Mouse (Mus musculus) frontal cortex, postnatal 25 days (tissue): ENCODE results near the gene Ssbp3.
A peak's percentile ranks its signal among the peaks of the same experiment; 100 is the strongest.

Experiments
- DNase-seq, 2 experiments: peaks; one replicate each; pipeline ENCODE4 v3.0.0; 2022; ENCODE audit warnings: low spot score in 2 of 2

Ssbp3 gene

DNA sequence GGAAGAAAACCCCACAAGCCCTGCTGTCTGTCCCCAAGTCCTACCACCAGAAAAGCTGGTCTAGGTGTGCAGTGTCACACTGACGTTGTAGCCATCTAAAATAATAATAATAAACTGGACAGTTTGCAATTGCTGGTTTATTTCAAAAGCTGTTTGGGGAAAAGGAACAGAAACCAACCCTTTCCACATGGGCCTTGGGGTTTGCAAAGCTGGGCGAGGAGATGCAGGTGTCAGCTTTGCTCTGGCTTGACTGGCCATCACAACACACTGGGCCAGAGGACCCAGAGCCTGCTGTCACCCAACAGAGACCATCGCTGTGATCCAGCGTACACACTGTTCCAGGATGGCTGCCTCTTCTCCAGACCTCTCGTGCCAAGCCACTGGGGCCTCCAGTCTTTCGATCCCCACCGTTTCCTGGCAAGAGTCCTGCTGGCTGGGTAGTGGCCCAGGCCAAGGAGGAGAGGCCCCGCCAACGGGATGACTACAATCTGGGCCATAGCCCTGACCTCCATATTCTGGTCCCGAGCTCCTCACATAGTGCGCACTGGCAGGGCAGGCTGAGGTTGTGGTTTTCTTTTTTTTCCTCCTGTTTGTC lies 138.2 kb downstream of the Ssbp3 start:
- DNase-seq = no peak

DNA sequence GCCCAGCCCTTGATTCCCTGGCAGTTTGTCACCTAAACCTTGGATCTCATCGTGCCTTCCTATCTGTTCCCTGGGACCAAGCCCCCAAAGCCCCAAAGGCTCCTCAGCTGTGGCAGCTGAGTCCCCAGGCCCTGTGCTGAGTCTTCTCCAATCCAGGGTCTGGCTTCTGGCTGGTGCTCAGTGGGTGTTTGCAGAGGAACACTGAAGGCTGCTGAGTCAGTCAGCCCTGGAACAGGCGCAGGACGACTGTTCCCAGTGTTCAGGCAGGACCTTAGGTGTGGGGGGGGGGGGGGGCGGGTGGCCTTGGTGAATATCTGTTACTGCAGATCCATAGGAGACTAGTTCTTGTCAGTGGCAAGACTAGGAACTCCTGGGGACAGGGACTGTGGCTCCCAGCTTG lies 141.4 kb downstream of the Ssbp3 start:
- DNase-seq = no peak

- DNase-seq = no peak
Observed at GRCm38 (mm10) chr4:107052962-107053553, 142.6 kb downstream of the Ssbp3 start.

DNA sequence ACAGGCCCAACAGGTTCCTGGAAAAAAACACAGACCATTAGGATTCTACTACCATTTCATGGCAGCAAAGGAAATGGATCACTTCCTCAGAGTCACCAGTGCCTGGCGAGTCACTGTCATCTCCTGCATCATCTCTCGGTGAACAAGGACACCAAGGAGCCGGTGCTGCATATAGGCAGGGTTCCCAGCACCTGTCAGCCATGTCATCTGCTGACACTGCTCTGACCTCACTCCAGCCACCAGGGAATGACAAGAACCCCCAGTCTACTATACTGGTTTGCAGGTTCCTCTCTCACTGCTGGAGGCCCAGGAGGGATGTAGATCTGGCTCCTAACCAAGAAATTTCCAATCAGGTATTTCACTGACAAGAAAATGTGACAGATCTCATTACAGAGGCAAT lies 145.6 kb downstream of the Ssbp3 start:
- no peak for DNase-seq

GRCm38 (mm10) chr4:107058346-107058745 lies 147.8 kb downstream of the Ssbp3 start:
- no peak for DNase-seq

DNA sequence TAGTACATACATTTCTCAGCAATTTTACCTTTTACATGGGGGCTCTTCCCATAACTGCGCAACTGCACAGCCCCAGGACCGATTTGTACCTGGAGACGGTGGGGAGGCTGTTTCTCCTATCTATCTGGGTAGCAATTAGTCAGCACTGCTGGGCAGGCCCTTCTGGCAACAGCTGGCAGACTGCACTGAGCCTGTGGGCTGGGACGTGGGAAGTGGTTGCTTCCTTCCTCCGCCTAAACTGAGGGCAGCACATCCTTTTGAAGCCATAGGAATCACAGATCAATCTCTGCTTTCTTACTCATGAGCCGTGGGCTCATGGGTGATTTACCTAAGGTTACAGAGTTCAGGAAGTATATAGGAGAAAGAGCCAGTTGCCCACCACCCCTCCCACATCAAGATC lies 148.3 kb downstream of the Ssbp3 start:
- no peak for DNase-seq

GRCm38 (mm10) chr4:107061560-107061959 lies 151.1 kb downstream of the Ssbp3 start:
- DNase-seq = no peak

DNA sequence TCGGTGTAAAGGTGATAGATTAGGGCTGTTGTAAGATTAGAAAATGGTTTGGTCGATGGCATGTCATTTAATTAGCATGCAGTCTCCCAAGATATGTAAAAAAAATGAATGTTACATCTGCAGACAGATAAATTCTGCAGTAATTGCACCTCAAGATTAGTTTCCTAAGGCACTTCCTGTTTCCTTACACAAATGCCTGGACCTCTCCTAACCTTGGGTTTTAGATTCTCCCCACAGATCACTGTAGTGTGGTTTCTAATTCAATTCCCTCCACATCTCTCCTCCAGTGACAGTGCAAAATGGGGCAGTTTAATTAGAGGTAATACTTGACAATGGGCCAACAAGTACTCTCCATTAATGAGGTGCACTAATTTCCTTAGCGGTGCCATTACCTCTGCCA lies 152.7 kb downstream of the Ssbp3 start:
- DNase-seq = no peak

- no peak for DNase-seq
Observed at GRCm38 (mm10) chr4:107064394-107065098, 154.0 kb downstream of the Ssbp3 start.

GRCm38 (mm10) chr4:107066252-107067124 lies 156.0 kb downstream of the Ssbp3 start, which contains the start of the genes Mrpl37 and Cyb5rl:
Gene Mrpl37 (minus strand): TSS chr4:107066868.
Gene Cyb5rl (plus strand): TSS chr4:107066988.
- peak; percentile 93 to 95 for DNase-seq

DNA sequence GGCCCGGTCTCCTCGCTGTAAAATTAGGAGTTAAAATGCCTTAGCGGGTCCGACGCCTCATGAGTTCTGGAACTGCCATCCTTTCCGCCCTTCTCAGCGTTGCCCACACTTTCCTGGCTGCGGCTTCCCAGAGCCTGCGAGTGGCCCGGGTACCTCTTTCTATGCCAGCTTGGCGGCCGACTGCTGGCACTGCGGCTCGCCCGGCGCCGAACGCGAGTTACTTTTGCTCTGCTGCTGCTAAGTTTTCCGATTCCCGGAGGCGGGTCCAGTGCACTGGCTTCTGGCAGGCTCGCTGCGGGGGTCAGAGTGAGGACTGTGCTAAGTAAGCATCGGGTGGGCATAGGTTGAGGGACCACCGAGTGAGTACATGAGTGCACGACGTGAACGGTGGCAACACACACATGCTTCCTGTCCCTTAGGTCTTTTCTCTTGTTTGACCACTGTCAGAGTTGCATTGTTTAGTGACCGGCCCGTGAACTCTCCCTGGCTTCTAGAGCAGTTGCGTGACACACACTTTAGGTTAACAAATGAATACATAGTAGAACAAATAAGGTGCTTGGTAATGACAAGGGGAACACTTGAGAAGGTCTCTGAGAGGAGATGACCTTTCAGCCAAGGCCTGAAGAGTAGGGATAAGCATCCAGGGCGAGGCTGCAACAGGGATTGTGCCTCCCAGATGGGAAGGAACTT lies 156.8 kb downstream of the Ssbp3 start:
- DNase-seq = no peak

DNA sequence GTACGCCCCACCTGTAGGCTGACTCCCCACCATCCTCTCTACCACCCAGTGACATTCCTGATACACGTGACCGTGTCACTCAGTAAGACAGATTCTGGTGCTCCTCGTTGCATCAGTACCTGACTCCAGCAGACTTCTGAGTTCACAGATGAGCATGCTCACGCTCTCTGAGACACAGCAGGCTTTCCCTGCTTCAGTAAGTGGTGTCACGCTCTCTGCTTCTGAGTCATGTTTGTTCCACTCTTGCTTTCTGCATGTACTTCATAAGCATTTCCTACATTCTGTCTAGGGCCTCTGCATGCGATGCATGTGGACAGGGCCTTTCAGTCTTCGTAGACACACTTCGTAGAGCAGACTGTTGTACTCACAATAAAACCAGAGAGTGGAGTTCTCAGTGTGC lies 161.8 kb downstream of the Ssbp3 start:
- no peak for DNase-seq

DNA sequence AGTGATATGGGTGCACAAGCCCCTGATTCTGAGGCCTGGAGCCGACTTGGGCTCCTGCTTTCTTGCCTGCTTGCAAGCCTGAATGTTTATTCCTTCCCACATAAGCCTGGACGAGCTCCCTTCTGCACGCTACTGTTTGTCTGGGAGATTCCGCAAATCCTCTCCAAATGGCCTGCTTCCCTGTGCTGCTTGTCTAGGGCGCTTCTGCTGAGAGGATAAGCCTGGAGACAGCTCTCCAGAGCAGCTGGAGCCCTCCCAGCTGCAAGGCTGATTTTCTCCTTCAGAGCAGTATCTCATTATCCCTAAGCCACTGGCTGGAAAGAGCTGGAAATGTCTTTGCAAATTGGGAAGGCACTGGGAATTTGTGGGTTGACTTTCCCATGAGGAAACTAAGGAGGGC lies 165.0 kb downstream of the Ssbp3 start:
- no peak for DNase-seq

DNA sequence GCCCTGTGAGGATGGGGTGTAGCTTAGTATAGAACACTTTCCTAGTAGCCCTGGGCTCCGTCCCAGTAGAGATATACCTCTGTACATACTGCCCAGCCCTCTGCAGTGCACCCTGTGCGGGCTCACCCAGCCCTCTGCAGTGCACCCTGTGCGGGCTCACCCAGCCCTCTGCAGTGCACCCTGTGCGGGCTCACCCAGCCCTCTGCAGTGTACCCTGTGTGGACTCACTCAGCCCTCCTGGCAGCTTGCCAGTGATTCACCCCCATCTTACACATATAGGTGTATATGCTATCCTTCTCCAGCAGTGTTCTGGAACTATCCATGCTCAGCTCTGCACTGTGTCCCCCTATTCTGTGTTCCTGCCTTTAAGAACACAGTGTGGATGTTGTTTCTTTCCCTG lies 168.4 kb downstream of the Ssbp3 start:
- DNase-seq = no peak

GRCm38 (mm10) chr4:107079716-107080115 lies 169.2 kb downstream of the Ssbp3 start:
- no peak for DNase-seq

DNA sequence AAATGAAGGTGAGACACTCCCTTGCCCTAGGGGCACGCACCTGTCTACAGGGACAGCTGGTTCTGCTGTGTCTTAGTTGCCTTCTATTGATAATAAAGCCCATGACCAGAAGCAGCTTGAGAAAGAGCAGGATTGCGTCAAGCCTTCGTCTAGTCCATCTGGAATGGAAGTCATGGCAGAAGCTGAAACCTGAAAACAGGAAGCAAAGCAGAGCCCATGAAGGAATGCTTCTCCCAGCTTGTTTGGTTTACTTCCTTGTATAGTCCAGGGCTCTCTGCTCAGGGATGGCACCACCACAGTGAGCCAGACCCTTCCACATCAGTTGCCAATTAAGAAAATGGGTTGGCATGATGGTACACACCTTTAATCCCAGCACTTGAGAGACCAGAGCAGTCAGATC lies 171.7 kb downstream of the Ssbp3 start:
- DNase-seq = no peak

GRCm38 (mm10) chr4:107083126-107083525 lies 172.6 kb downstream of the Ssbp3 start:
- no peak for DNase-seq

DNA sequence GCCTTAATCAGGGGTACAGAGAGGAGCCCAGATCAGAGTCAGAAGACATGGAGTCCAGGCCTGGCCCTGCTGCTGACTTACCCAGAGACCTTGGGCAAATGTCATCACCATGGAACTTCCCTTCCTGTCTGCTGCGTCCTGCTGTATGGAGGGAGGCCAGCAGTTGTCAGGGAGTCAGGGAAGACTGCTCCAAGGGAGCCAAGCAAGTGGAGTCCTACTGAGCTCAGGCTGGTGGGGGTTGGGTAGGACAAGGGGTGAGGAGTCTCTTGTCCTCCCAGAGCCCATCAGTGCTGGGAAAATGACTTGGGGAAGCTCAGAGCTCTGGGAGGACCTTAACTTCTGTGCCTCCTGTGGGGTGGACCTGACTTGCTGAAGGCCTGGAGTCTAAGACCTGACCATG lies 173.8 kb downstream of the Ssbp3 start:
- DNase-seq = no peak

GRCm38 (mm10) chr4:107084858-107085257 lies 174.4 kb downstream of the Ssbp3 start:
- peak; percentile 41 to 52 for DNase-seq

- no peak for DNase-seq
Observed at GRCm38 (mm10) chr4:107091696-107092095, 181.2 kb downstream of the Ssbp3 start.

DNA sequence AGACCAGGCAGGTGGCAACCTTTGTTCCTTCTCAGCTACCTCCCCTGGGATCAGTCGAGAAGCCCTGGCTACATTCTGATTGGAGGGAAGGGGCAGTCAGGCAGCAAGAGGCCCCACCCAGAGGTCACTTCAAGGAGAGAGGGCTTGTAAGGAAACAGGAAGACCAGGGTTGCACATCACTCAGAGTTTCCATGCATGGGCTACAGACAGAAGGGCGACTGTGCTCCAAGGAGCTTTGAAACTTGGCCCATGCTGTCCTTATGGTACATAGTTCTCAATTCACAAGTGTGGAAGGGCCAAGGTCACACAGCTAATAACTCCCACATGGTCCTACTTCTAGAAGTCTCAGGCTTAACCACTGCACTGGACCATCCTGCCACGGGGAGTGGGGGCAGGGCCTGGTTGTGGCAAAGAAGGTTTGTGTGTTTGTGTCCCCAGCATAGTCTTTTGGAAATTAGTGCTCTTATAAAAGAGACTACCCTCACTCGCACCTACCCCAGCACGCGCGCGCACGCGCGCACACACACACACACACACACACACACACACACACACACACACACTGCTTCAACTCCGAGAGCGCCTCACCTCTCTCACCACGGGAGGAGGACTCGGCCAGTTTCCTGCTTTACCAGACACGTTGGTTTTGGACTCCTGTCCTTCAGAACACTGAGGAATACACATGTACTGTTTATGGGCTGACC lies 184.1 kb downstream of the Ssbp3 start:
- no peak for DNase-seq
